8 mouse cellular contexts compared by ENCODE assay signal in the genomic region with DNA sequence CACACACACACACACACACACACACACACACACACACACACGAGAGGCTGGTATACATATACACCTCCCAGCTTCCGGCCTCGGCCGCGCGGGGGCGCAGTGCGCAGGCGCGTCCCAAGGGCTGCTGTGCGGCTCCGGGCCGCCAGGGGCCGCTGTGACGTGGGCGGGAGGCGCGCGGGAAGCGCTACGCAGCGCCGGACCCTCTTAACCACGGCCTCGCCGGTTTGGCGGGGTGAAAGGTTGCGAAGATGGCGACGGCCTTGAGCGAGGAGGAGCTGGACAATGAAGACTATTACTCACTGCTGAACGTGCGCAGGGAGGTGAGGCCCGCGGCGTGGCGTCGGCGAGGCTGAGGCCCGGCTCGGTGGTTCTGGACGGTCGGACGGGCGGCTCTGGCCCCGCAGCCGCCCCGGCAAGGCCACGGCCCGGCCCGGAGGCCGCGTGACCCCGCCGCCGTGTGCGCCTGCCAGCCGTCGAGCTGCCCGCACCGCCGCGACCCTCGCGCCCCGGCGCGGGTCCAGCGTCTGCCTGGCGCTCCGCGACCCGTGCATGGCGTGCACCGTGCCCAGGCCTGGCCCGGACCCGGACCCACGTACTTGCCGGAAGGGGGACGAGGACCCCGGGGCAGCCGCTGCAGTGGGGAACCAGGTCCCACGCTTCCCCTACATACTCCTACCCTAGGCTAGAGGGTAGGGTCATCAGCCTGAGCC. TPM values are rescaled to one million over a fixed set of nuclear protein-coding genes. Genes with fewer than 3 reads are reported as not detected.
DNase-seq lines count a peak whose midpoint lies in the region; ATAC-seq and TF ChIP-seq lines count a peak whose summit lies in the region.

A gene (plus strand): TSS at position 187 of the 710 bp plus-strand sequence.

- peak within 1 kb of the TSS; percentile 94 for H3K9ac ChIP-seq in hindbrain, postnatal 0 days (replicated peaks; ENCODE audit: low read length)

- WGBS in hindbrain, postnatal 0 days: under 1% methylated on average over 74 of the region's 83 CpGs

- H3K27ac ChIP-seq in gastrocnemius, adult 2 months: peak within 1 kb of the TSS; percentile 94
- H3K27ac ChIP-seq in hindbrain, postnatal 0 days: peak within 1 kb of the TSS; percentile 74; the same call in 1 of the 2 replicates
- peak within 1 kb of the TSS; percentile 73 for H3K27ac ChIP-seq in left cerebral cortex, adult 2 months

- no peaks in the 10 kb centered on the region for H3K9me3 ChIP-seq in hindbrain, postnatal 0 days (ENCODE audit: low read length)

- H3K36me3 ChIP-seq in hindbrain, postnatal 0 days (ENCODE audit: insufficient read depth, low read length): no peaks in the 10 kb centered on the region

- H3K4me1 ChIP-seq in hindbrain, postnatal 0 days (ENCODE audit: insufficient read depth, low read length): 0 out of 2 replicates have a peak, but pooled peaks cover 5% of the 10 kb centered on the region

- DNase-seq in WW6 (ENCODE audit: low read depth, low spot score): peak; percentile 58
- DNase-seq in cerebellum, postnatal 4 days (ENCODE audit: low spot score in 2 of 2): peak; percentile 94 to 98
- peak; percentile 92 for DNase-seq in gastrocnemius, adult 2 months
- DNase-seq in hindbrain, postnatal 0 days (ENCODE audit: low spot score): peak; percentile 94
- DNase-seq in left cerebral cortex, adult 2 months (ENCODE audit: extremely low spot score in 1 of 2, low spot score in 2 of 2): peak; percentile 92 to 98
- DNase-seq in right cerebral cortex, adult 2 months (ENCODE audit: low spot score in 2 of 2): peak; percentile 90 to 94
- peak; percentile 89 for DNase-seq in urinary bladder, postnatal 14 days (ENCODE audit: low spot score)

- ATAC-seq in hindbrain, postnatal 0 days: peak; percentile 94
- peak; percentile 98 for ATAC-seq in megakaryocyte, adult 5-6 weeks (ENCODE audit: poor library complexity, severe bottlenecking)

- peak; percentile 91 for TF ChIP-seq CTCF in gastrocnemius, adult 2 months (IDR thresholded peaks at IDR 0.05)
- peak; percentile 74 for TF ChIP-seq CTCF in hindbrain, postnatal 0 days (IDR thresholded peaks at IDR 0.05; ENCODE audit: low read depth)
- TF ChIP-seq CTCF in left cerebral cortex, adult 2 months (IDR thresholded peaks at IDR 0.05): peak; percentile 89

- H3K4me2 ChIP-seq in hindbrain, postnatal 0 days (ENCODE audit: low read depth, low read length): peak within 1 kb of the TSS; percentile 99

- H3K4me3 ChIP-seq in gastrocnemius, adult 2 months: peak within 1 kb of the TSS; percentile 82
- H3K4me3 ChIP-seq in hindbrain, postnatal 0 days (ENCODE audit: low read length): peak within 1 kb of the TSS; percentile 99
- H3K4me3 ChIP-seq in left cerebral cortex, adult 2 months: peak within 1 kb of the TSS; percentile 56

- intact Hi-C loops in gastrocnemius, adult 2 months (cut with DNase I): no loop called here
- intact Hi-C loops in left cerebral cortex, adult 2 months (cut with DNase I): loop anchor here (5.0 kb wide), 1 partner anchor 71 kb away; a partner anchor contains a TSS

- H3K27me3 ChIP-seq in hindbrain, postnatal 0 days (ENCODE audit: insufficient read depth, low read length): no peaks in the 10 kb centered on the region

RNA-seq across cellular contexts. Expression of the gene that starts here (rescaled TPM):
- total RNA-seq in gastrocnemius, adult 2 months (2021): 10 to 100 TPM; 52.8 to 70.8 TPM
- 94.5 and 108 TPM in 2 replicates for total RNA-seq in hindbrain, postnatal 0 days (2014; rRNA removed)
- polyA plus RNA-seq in hindbrain, postnatal 0 days (2015; fragmentation: Nextera tagmentation; extraction: Ambion mirVana): 64.1 and 65.6 TPM in 2 replicates
- total RNA-seq in left cerebral cortex, adult 2 months (2021): 10 to 100 TPM; 61.8 to 66.6 TPM
- total RNA-seq in megakaryocyte, adult 5-6 weeks (2015): 18.1 and 18.5 TPM in 2 replicates
- total RNA-seq in megakaryocyte, adult 5-6 weeks (2017): 34.7 and 39.4 TPM in 2 replicates

Comparison
In these comparisons a context has a peak if more than half of its experiments do, and no peak if none do; other contexts are left out.
1. Peak in every context shown above with its lines: DNase-seq, ATAC-seq, H3K4me3 ChIP-seq and H3K27ac ChIP-seq.